Mouse (Mus musculus): ENCODE measurements around the gene Fam83f. TPM values are rescaled to one million over a fixed set of nuclear protein-coding genes. Genes with fewer than 3 reads are reported as not detected.

Gene Fam83f
- total and polyA plus RNA-seq, 3 experiments = not detected

GRCm38 (mm10) chr15:80707088-80707487, 35.4 kb downstream of the Fam83f start (continued):
- TF ChIP-seq ZC3H11A (IDR thresholded peaks at IDR 0.05; ENCODE audit: low read depth, low read length) = 0 out of 2 replicates have a peak, but pooled peaks have one; percentile 6
- no peak for TF ChIP-seq JUND (IDR thresholded peaks at IDR 0.05; ENCODE audit: low read depth, low read length)
- peak; percentile 30; the same call in 1 of the 2 replicates for TF ChIP-seq SMC3 (IDR thresholded peaks at IDR 0.05; ENCODE audit: low read depth, low read length)
- no peak for TF ChIP-seq MAZ (IDR thresholded peaks at IDR 0.05; ENCODE audit: low read depth, low read length)
- peak; percentile 25; the same call in 1 of the 2 replicates for TF ChIP-seq TCF12 (IDR thresholded peaks at IDR 0.05; ENCODE audit: low read depth, low read length)
- no peak for TF ChIP-seq NRF1 (IDR thresholded peaks at IDR 0.05; ENCODE audit: insufficient read depth, low read depth, low read length, poor library complexity, severe bottlenecking)
- peak; percentile 59; the same call in 1 of the 2 replicates for TF ChIP-seq USF1 (IDR thresholded peaks at IDR 0.05; ENCODE audit: low read depth, low read length)
- TF ChIP-seq GABPA (IDR thresholded peaks at IDR 0.05; ENCODE audit: low read depth, low read length) = no peak
- no peak; the same call in 1 of the 2 replicates for TF ChIP-seq RAD21 (IDR thresholded peaks at IDR 0.05; ENCODE audit: low read depth, low read length)
- TF ChIP-seq KAT2A (conservative IDR thresholded peaks at IDR 0.05; ENCODE audit: low read depth, low read length) = 0 out of 2 replicates have a peak, but pooled peaks have one; percentile 32
- TF ChIP-seq MYC (IDR thresholded peaks at IDR 0.05; ENCODE audit: low read depth, low read length) = no peak; the same call in 1 of the 2 replicates
- peak; percentile 71 for TF ChIP-seq MAX (IDR thresholded peaks at IDR 0.05; ENCODE audit: low read length)
- TF ChIP-seq CTCF (IDR thresholded peaks at IDR 0.05 in 2 of 3, conservative IDR thresholded peaks at IDR 0.05 in 1 of 3; ENCODE audit: control insufficient read depth in 1 of 3, insufficient read depth in 1 of 3, low read depth in 2 of 3, low read length in 3 of 3, poor library complexity in 1 of 3, severe bottlenecking in 1 of 3) = no peak
- TF ChIP-seq NELFE (IDR thresholded peaks at IDR 0.05; ENCODE audit: low read depth, low read length) = peak; percentile 26; the same call in 1 of the 2 replicates
- peak; percentile 68 for TF ChIP-seq RCOR1 (IDR thresholded peaks at IDR 0.05; ENCODE audit: low read depth, low read length)
- peak; percentile 71 for TF ChIP-seq GATA1 (IDR thresholded peaks at IDR 0.05; ENCODE audit: low read depth, low read length)
- no peak for TF ChIP-seq ZMIZ1 (IDR thresholded peaks at IDR 0.05; ENCODE audit: low read depth, low read length)
- TF ChIP-seq POLR2AphosphoS5 (IDR thresholded peaks at IDR 0.05; ENCODE audit: borderline replicate concordance, low read depth, low read length) = no peak
- no peak for TF ChIP-seq E2F4 (IDR thresholded peaks at IDR 0.05; ENCODE audit: borderline replicate concordance, low read depth, low read length)
- no peak for TF ChIP-seq USF2 (IDR thresholded peaks at IDR 0.05; ENCODE audit: borderline replicate concordance in 1 of 2, insufficient read depth in 1 of 2, low read depth in 1 of 2, low read length in 2 of 2)
- no peak for TF ChIP-seq TBP (IDR thresholded peaks at IDR 0.05; ENCODE audit: low read depth, low read length)

- no peak overlapping the region for H3K27ac ChIP-seq (ENCODE audit: control insufficient read depth, low read depth, low read length)
- H3K79me2 ChIP-seq (ENCODE audit: control insufficient read depth, insufficient read depth, low read length, poor library complexity) = peaks cover 2% of the 10 kb centered on the region; the same call in 1 of the 2 replicates
- H3K4me1 ChIP-seq (ENCODE audit: control insufficient read depth in 1 of 2, insufficient read depth in 2 of 2, low read length in 2 of 2) = peaks cover 0 to 9% of the 10 kb centered on the region in 2 experiments; a peak in 2 of 4 replicates
- peaks cover 0 to 8% of the 10 kb centered on the region in 2 experiments; a peak in 2 of 4 replicates for H3K36me3 ChIP-seq (ENCODE audit: control insufficient read depth in 1 of 2, insufficient read depth in 2 of 2, low read length in 2 of 2)
- H3K9me3 ChIP-seq (replicated peaks; ENCODE audit: insufficient read depth, low read length) = no peaks in the 10 kb centered on the region
- peak; percentile 33 for DNase-seq (ENCODE audit: low read depth, low spot score)
- H3K27me3 ChIP-seq (ENCODE audit: control insufficient read depth in 1 of 2, insufficient read depth in 2 of 2, low read length in 2 of 2) = no peaks in the 10 kb centered on the region
- H3K9ac ChIP-seq (ENCODE audit: control insufficient read depth, low read depth, low read length, poor library complexity, severe bottlenecking) = peak overlapping the region; percentile 64; the same call in 1 of the 2 replicates
- TF ChIP-seq RAD21 (IDR thresholded peaks at IDR 0.05; ENCODE audit: low read depth, low read length) (no peak), NRF1 (IDR thresholded peaks at IDR 0.05; ENCODE audit: insufficient read depth, low read depth, low read length, poor library complexity, severe bottlenecking) (no peak), ZC3H11A (IDR thresholded peaks at IDR 0.05; ENCODE audit: low read depth, low read length) (no peak), CHD2 (IDR thresholded peaks at IDR 0.05; ENCODE audit: low read length) (no peak), MYB (IDR thresholded peaks at IDR 0.05; ENCODE audit: low read depth, low read length) (no peak), ZKSCAN1 (IDR thresholded peaks at IDR 0.05; ENCODE audit: low read depth, low read length) (no peak), USF2 (IDR thresholded peaks at IDR 0.05; ENCODE audit: borderline replicate concordance in 1 of 2, insufficient read depth in 1 of 2, low read depth in 1 of 2, low read length in 2 of 2) (no peak), TBP (IDR thresholded peaks at IDR 0.05; ENCODE audit: low read depth, low read length) (no peak), MYC (IDR thresholded peaks at IDR 0.05; ENCODE audit: low read depth, low read length) (no peak), GABPA (IDR thresholded peaks at IDR 0.05; ENCODE audit: low read depth, low read length) (no peak), EP300 (IDR thresholded peaks at IDR 0.05; ENCODE audit: low read depth in 1 of 2, low read length in 2 of 2) (no peak), ZMIZ1 (IDR thresholded peaks at IDR 0.05; ENCODE audit: low read depth, low read length) (no peak), USF1 (IDR thresholded peaks at IDR 0.05; ENCODE audit: low read depth, low read length) (no peak)
- no peak overlapping the region for H3K4me3 ChIP-seq (ENCODE audit: control insufficient read depth in 1 of 2, insufficient read depth in 1 of 2, low read depth in 2 of 2, low read length in 2 of 2)
Observed at GRCm38 (mm10) chr15:80709593-80709992, 37.9 kb downstream of the Fam83f start.

Data from MEL (cell line).